Mouse (Mus musculus) lung, embryonic 15.5 days (tissue): ENCODE data around the gene Brwd1. TPM values are rescaled to one million over a fixed set of nuclear protein-coding genes. Genes with fewer than 3 reads are reported as not detected.
"Not testable (repeated sequence)": the region's sequence is repeated elsewhere in the genome, so short reads cannot be mapped to it uniquely, and the experiment has no call there.

ENCODE experiments used
- ATAC-seq: fragments of 200-750 bp; cut with Nextera tagmentation; 2 replicates; pipeline ENCODE4 v1.8.0; 2017; ENCODE audit warnings: moderate number of reproducible peaks, borderline replicate concordance; ENCODE audit not compliant: low FRiP score, low TSS enrichment; ENCODE audit errors: extremely low read depth
- H3K27ac ChIP-seq: fragments of 300-500 bp; sonication (generic); 2 replicates; pipeline ENCODE4 v1.5.1; 2015; ENCODE audit warnings: moderate library complexity, mild to moderate bottlenecking, inconsistent platforms
- H3K27me3 ChIP-seq: fragments of 300-500 bp; sonication (generic); 2 replicates; pipeline ENCODE4 v1.6.1; 2015; ENCODE audit warnings: inconsistent platforms
- H3K36me3 ChIP-seq: fragments of 300-500 bp; sonication (generic); 2 replicates; pipeline ENCODE4 v1.6.1; 2015; ENCODE audit warnings: inconsistent platforms
- H3K4me1 ChIP-seq: fragments of 300-500 bp; sonication (generic); 2 replicates; pipeline ENCODE4 v1.6.1; 2015; ENCODE audit warnings: inconsistent platforms
- H3K4me2 ChIP-seq: fragments of 300-500 bp; sonication (generic); 2 replicates; pipeline ENCODE4 v1.6.1; 2015; ENCODE audit warnings: inconsistent platforms, mild to moderate bottlenecking, moderate library complexity
- H3K4me3 ChIP-seq: fragments of 300-500 bp; sonication (generic); 2 replicates; pipeline ENCODE4 v1.5.1; 2015; ENCODE audit warnings: mild to moderate bottlenecking, inconsistent platforms
- H3K9ac ChIP-seq: fragments of 300-500 bp; sonication (generic); 2 replicates; pipeline ENCODE4 v1.6.1; 2015; ENCODE audit warnings: inconsistent platforms
- H3K9me3 ChIP-seq: fragments of 300-500 bp; sonication (generic); 2 replicates; pipeline ENCODE4 v1.6.1; 2016; ENCODE audit warnings: inconsistent platforms
- WGBS: fragments of 180-500 bp; shearing (Covaris S2); methylation state at CpG from one replicate; pipeline ENCODE4 v1.1.7; 2015; 5-methylcytosine and 5-hydroxymethylcytosine counted together
- polyA plus RNA-seq: library from polyadenylated mRNA; unstranded; fragments of >200 nt; fragmentation: Nextera tagmentation; extraction: Ambion mirVana; gene quantifications from 2 replicates; pipeline ENCODE4 v1.2.1, GENCODE M21; 2015

Brwd1 gene
- polyA plus RNA-seq, 1 experiment from 2014 or later: 81.5 TPM

DNA sequence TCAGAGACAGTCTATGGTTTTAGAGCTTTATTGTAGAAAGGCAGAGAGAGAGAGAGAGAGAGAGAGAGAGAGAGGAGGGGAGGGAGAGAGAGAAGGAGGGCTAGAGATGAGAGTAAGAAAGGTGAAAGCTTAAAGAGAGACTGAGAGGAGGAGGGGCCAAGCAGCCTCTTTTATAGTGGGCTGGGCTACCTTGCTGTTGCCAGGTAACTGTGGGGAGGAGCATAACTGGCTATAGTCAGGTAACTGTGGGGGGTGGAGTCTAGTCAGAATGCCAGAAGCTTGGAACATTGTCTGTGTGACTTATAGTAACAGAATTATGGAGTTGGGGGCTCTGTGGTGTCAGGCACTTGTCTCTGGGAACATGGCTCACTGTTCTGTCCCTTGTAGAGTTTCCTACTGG, 15.5 kb upstream of the Brwd1 start:
- H3K36me3 ChIP-seq, H3K4me2 ChIP-seq, H3K4me3 ChIP-seq, H3K27ac ChIP-seq, H3K9me3 ChIP-seq, H3K27me3 ChIP-seq, H3K9ac ChIP-seq, H3K4me1 ChIP-seq, ATAC-seq: not testable (repeated sequence)

GRCm38 (mm10) chr16:96095966-96096365, 13.6 kb upstream of the Brwd1 start:
- H3K9ac ChIP-seq: no peak overlapping the region
- 78% methylated on average over 5 of the region's 5 CpGs for WGBS
- no peak overlapping the region for H3K27ac ChIP-seq
- no peak overlapping the region for H3K4me2 ChIP-seq
- no peaks in the 10 kb centered on the region for H3K9me3 ChIP-seq
- H3K36me3 ChIP-seq: no peaks in the 10 kb centered on the region
- H3K27me3 ChIP-seq: no peaks in the 10 kb centered on the region
- no peak for ATAC-seq
- H3K4me1 ChIP-seq: peaks cover 3% of the 10 kb centered on the region; the same call in 1 of the 2 replicates
- no peak overlapping the region for H3K4me3 ChIP-seq

DNA sequence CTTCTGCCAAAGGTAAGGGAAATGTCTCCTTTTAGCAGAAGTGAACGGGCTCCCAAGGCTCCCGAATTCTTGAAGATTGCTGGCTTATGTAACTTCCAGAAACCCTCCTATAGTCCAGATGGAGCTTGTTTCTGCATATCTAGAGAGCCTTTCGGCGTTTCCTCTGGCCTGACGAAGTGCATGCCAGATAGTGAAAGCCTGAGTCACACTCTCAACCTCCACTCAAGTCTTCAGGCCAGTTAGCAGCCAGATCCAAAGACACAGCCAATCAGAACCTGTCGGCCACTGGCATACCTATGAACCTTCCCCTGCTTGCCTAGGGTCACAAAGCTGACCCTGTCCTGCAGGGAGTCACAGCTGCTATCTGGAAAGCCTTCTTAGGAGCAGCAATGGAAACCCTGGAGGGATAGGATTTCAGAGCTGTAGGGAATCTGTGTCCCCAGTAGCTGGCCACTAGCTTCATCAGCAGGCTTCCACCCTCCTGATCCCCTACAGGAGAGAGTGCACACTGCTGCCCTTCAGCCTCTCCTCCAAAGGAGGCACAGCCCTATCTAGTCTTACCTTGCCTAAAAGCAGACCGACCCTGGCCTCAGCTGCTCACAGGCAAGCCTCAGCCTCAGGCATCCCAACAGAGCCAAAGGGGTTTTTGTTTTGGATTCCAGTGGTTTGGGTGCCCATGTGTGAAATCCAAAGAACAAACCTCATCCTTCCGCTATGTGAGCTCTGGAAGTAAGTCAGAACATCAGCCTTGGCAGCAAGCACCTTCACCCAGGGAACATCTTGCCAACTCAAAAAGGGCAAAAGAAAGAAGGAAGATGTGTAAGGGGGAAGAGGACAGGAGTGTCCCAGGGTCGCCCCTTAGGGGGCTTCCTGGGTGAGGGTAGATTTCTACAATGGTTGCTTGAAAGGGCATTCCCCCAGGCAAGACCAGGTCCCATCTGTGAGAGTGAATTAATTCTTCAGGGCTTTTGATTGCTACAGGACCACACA, 9.5 kb upstream of the Brwd1 start:
- H3K4me2 ChIP-seq: no peak overlapping the region
- H3K27me3 ChIP-seq: no peaks in the 10 kb centered on the region
- H3K9me3 ChIP-seq: no peaks in the 10 kb centered on the region
- no peak overlapping the region for H3K4me3 ChIP-seq
- 44% methylated on average over 9 of the region's 9 CpGs for WGBS
- H3K27ac ChIP-seq: peak overlapping the region; percentile 47
- no peak for ATAC-seq
- H3K4me1 ChIP-seq: peaks cover 6% of the 10 kb centered on the region
- H3K36me3 ChIP-seq: no peaks in the 10 kb centered on the region
- no peak overlapping the region for H3K9ac ChIP-seq

DNA sequence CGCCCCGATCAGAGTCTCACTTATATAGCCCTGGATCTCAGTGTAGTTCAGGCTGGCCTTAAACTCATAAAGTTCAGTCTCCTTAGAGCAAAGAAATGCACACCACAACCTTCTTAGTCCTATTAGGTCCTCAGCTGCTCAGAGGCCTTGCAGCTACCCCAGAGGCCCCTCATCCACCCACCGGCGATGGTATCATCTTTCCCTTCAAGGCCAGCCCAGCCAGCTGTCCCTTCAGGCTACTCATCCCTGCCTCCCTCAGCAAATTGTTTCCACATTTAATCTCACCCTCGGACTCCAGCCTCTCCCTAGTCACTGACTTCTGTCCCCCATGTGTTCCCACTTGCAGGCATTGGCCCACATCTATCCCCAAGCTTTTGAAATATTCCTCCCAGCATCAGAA, 5.8 kb upstream of the Brwd1 start:
- no peak overlapping the region for H3K27ac ChIP-seq
- WGBS: 65% methylated on average over 5 of the region's 5 CpGs
- no peak overlapping the region for H3K4me2 ChIP-seq
- H3K27me3 ChIP-seq: no peaks in the 10 kb centered on the region
- H3K4me3 ChIP-seq: no peak overlapping the region
- H3K9ac ChIP-seq: no peak overlapping the region
- H3K9me3 ChIP-seq: no peaks in the 10 kb centered on the region
- no peak for ATAC-seq
- H3K36me3 ChIP-seq: no peaks in the 10 kb centered on the region
- H3K4me1 ChIP-seq: peaks cover 6% of the 10 kb centered on the region

DNA sequence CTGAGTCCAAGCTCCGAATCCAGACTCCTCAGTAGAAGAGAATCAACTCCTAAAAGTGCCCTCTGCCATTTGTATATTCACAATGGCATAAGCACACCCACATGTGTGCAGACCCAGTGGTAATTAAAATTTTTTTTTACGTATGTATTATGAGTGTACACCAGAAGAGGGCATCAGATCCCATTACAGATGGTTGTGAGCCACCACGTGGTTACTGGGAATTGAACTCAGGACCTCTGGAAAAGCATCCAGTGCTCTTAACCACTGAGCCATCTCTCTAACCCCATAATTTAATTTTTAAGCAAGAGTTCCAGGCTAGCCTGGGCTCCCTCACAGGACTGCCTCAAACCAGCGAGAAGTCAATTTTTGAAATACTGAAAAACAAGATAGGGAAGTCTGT, 5.1 kb upstream of the Brwd1 start:
- Histone ChIP-seq H3K4me2 (no peak overlapping the region), H3K27ac (no peak overlapping the region), H3K36me3 (no peaks in the 10 kb centered on the region), H3K27me3 (no peaks in the 10 kb centered on the region), H3K9ac (no peak overlapping the region), H3K4me1 (peaks cover 6% of the 10 kb centered on the region), H3K4me3 (no peak overlapping the region), H3K9me3 (no peaks in the 10 kb centered on the region)
- WGBS: 75% methylated on average over 4 of the region's 4 CpGs
- no peak for ATAC-seq

DNA sequence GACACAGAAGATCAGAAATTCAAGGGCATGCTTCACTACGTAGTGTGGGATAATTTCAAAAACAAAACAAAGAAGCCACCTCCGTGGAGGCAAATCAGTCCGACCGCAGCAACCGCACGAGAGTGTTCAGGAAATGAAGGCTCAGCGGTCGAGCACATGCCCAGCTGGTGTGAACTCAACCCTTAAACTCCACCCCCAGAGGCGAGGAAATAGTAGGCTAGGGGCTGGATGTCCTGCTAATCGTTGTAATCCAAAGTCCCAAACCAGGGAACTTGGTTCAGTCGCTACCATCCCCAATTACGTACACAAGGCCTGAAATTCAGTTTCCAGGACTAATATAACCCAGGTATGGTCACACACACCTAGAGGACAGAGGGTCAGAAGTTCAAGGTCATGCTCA, 4.7 kb upstream of the Brwd1 start:
- no peak for ATAC-seq
- Histone ChIP-seq H3K4me1 (peaks cover 6% of the 10 kb centered on the region), H3K27me3 (no peaks in the 10 kb centered on the region), H3K9me3 (no peaks in the 10 kb centered on the region), H3K4me3 (no peak overlapping the region), H3K36me3 (no peaks in the 10 kb centered on the region), H3K27ac (no peak overlapping the region), H3K4me2 (no peak overlapping the region), H3K9ac (no peak overlapping the region)
- WGBS: 64% methylated on average over 12 of the region's 12 CpGs

DNA sequence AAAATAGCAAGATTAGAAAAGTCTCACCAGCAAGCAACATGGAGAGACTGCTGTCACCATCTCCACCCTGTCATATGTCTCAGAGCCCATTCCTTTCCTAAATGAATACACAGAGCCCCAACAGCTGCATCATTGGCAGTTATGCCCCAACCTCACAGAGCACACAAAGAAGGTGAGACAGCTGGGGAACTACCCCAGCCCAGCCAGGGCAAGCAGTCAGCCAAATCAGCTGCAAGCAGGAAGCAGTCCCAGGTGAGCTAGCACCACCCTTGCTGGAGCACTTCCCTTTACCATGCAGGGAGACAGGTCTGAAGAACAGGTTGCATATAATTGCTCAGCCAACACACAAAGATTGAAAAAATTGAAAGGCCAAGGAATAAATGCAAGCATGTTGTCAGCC, 3.3 kb upstream of the Brwd1 start:
- H3K36me3 ChIP-seq: no peaks in the 10 kb centered on the region
- ATAC-seq: no peak

GRCm38 (mm10) chr16:96083179-96083646, 887 bp upstream of the Brwd1 start:
- Histone ChIP-seq H3K4me3 (peak overlapping the region; percentile 87), H3K27ac (peak overlapping the region; percentile 97), H3K4me1 (peaks cover 15% of the 10 kb centered on the region), H3K4me2 (peak overlapping the region; percentile 81), H3K36me3 (peaks cover 15% of the 10 kb centered on the region), H3K27me3 (no peaks in the 10 kb centered on the region), H3K9me3 (no peaks in the 10 kb centered on the region), H3K9ac (peak overlapping the region; percentile 90)
- no peak for ATAC-seq
- WGBS: 6% methylated on average over 20 of the region's 20 CpGs

More for the DNA sequence above, 3.3 kb upstream of the Brwd1 start:
- no peaks in the 10 kb centered on the region for H3K9me3 ChIP-seq
- H3K27ac ChIP-seq: no peak overlapping the region
- no peaks in the 10 kb centered on the region for H3K27me3 ChIP-seq
- H3K4me2 ChIP-seq: no peak overlapping the region
- H3K4me1 ChIP-seq: peaks cover 9% of the 10 kb centered on the region
- no peak overlapping the region for H3K9ac ChIP-seq
- H3K4me3 ChIP-seq: no peak overlapping the region

DNA sequence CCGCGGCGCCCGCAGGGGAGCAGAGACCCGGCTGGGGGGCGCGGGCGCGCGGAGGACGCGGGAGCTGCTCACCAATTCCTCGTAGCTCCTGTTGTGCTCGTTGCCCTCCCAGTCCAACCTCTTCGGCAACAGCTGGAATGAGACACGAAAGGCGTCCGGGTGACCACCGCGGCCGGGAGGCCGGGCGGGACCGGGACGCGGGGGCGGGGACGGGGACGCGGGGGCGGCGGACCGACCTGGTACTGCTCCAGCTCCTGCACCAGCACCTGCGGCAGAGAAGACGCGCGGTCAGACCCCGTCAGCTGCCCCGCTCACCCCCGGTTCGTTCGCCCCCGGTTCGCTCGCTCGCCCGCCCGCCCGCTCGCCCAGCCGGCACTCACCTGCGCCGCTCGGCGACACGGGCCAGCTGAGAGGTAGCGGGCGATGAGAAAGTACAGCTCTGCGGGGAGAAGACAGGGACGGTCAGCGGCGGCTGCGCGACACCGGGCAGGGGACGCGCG, 534 bp downstream of the Brwd1 start:
- Histone ChIP-seq H3K4me3 (peak overlapping the region; percentile 87), H3K27ac (peak overlapping the region; percentile 97), H3K4me1 (peaks cover 15% of the 10 kb centered on the region), H3K9me3 (no peaks in the 10 kb centered on the region), H3K9ac (peak overlapping the region; percentile 90), H3K27me3 (no peaks in the 10 kb centered on the region), H3K4me2 (peak overlapping the region; percentile 81), H3K36me3 (peaks cover 19% of the 10 kb centered on the region)
- 2% methylated on average over 52 of the region's 68 CpGs for WGBS
- ATAC-seq: peak; percentile 27

DNA sequence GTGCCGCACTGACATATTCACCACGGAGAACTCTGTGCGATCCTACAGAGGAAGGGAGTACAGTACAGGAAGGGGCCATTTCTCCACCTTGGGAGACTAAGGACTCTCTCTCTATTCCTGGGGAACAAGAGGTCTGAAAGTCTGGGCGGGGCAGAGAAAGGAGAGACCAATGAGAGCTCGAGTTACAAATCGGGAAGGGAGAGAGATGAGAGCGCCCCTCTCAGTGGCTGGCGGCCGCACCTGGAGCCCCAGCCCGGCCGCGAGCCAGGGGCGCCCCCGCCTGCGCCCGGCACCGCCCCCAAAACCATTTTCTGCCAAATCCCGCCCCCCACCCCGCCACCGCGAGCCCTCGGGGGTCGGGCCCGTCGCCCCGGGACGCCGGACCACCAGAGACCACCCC, 995 bp downstream of the Brwd1 start:
- WGBS: 3% methylated on average over 27 of the region's 28 CpGs
- Histone ChIP-seq H3K27me3 (no peaks in the 10 kb centered on the region), H3K4me2 (peak overlapping the region; percentile 81), H3K9me3 (no peaks in the 10 kb centered on the region), H3K4me1 (peaks cover 15% of the 10 kb centered on the region), H3K4me3 (peak overlapping the region; percentile 87), H3K36me3 (peaks cover 21% of the 10 kb centered on the region), H3K27ac (peak overlapping the region; percentile 97), H3K9ac (peak overlapping the region; percentile 90)
- ATAC-seq: peak; percentile 77

- Histone ChIP-seq H3K27me3 (no peaks in the 10 kb centered on the region), H3K4me2 (peak overlapping the region; percentile 81; the same call in 1 of the 2 replicates), H3K4me3 (0 out of 2 replicates have a peak overlapping the region, but pooled peaks have one; percentile 87), H3K9me3 (no peaks in the 10 kb centered on the region), H3K36me3 (peaks cover 29% of the 10 kb centered on the region), H3K4me1 (peaks cover 15% of the 10 kb centered on the region), H3K27ac (no peak overlapping the region), H3K9ac (no peak overlapping the region)
- no peak for ATAC-seq
- WGBS: 78% methylated on average over 7 of the region's 7 CpGs
Observed at GRCm38 (mm10) chr16:96080524-96080923, 1.8 kb downstream of the Brwd1 start.

- no peak overlapping the region for H3K4me2 ChIP-seq
- H3K4me3 ChIP-seq: no peak overlapping the region
- H3K27me3 ChIP-seq: no peaks in the 10 kb centered on the region
- peaks cover 79% of the 10 kb centered on the region for H3K36me3 ChIP-seq
- no peak for ATAC-seq
- no peaks in the 10 kb centered on the region for H3K9me3 ChIP-seq
- no peak overlapping the region for H3K27ac ChIP-seq
- H3K9ac ChIP-seq: no peak overlapping the region
- 89% methylated on average over 6 of the region's 6 CpGs for WGBS
- no peaks in the 10 kb centered on the region for H3K4me1 ChIP-seq
Observed at GRCm38 (mm10) chr16:96068364-96068763, 14.0 kb downstream of the Brwd1 start.
